Mouse (Mus musculus): ENCODE results near the gene Sdk1. TPM values are rescaled to one million over a fixed set of nuclear protein-coding genes. Genes with fewer than 3 reads are reported as not detected.

Gene Sdk1
- total and polyA plus RNA-seq, 3 experiments: not detected

GRCm38 (mm10) chr5:141824739-141825379 lies 583.6 kb downstream of the Sdk1 start:
- Histone ChIP-seq H3K27me3 (ENCODE audit: control insufficient read depth in 1 of 2, insufficient read depth in 2 of 2, low read length in 2 of 2) (no peaks in the 10 kb centered on the region), H3K9ac (ENCODE audit: control insufficient read depth, low read depth, low read length, poor library complexity, severe bottlenecking) (no peak overlapping the region), H3K4me3 (ENCODE audit: control insufficient read depth in 1 of 2, insufficient read depth in 1 of 2, low read depth in 2 of 2, low read length in 2 of 2) (no peak overlapping the region), H3K9me3 (replicated peaks; ENCODE audit: insufficient read depth, low read length) (no peaks in the 10 kb centered on the region), H3K36me3 (ENCODE audit: control insufficient read depth in 1 of 2, insufficient read depth in 2 of 2, low read length in 2 of 2) (no peaks in the 10 kb centered on the region), H3K79me2 (ENCODE audit: control insufficient read depth, insufficient read depth, low read length, poor library complexity) (no peaks in the 10 kb centered on the region), H3K4me1 (ENCODE audit: control insufficient read depth in 1 of 2, insufficient read depth in 2 of 2, low read length in 2 of 2) (no peaks in the 10 kb centered on the region), H3K27ac (ENCODE audit: control insufficient read depth, low read depth, low read length) (no peak overlapping the region)
- no peak for TF ChIP-seq NRF1 (IDR thresholded peaks at IDR 0.05; ENCODE audit: insufficient read depth, low read depth, low read length, poor library complexity, severe bottlenecking)
- no peak for TF ChIP-seq CHD2 (IDR thresholded peaks at IDR 0.05; ENCODE audit: low read length)
- TF ChIP-seq POLR2AphosphoS5 (IDR thresholded peaks at IDR 0.05; ENCODE audit: borderline replicate concordance, low read depth, low read length): no peak
- TF ChIP-seq USF2 (IDR thresholded peaks at IDR 0.05; ENCODE audit: borderline replicate concordance in 1 of 2, insufficient read depth in 1 of 2, low read depth in 1 of 2, low read length in 2 of 2): no peak
- TF ChIP-seq MYB (IDR thresholded peaks at IDR 0.05; ENCODE audit: low read depth, low read length): no peak
- TF ChIP-seq MAZ (IDR thresholded peaks at IDR 0.05; ENCODE audit: low read depth, low read length): no peak
- TF ChIP-seq SMC3 (IDR thresholded peaks at IDR 0.05; ENCODE audit: low read depth, low read length): no peak
- TF ChIP-seq MEF2A (IDR thresholded peaks at IDR 0.05; ENCODE audit: extremely low read depth, insufficient replicate concordance, low read depth, low read length, poor library complexity, severe bottlenecking): no peak
- no peak for TF ChIP-seq POLR2A (IDR thresholded peaks at IDR 0.05; ENCODE audit: control insufficient read depth in 1 of 2, insufficient read depth in 1 of 2, low read depth in 1 of 2, low read length in 2 of 2, poor library complexity in 1 of 2)
- TF ChIP-seq ZKSCAN1 (IDR thresholded peaks at IDR 0.05; ENCODE audit: low read depth, low read length): no peak
- no peak for TF ChIP-seq ZNF384 (IDR thresholded peaks at IDR 0.05; ENCODE audit: low read depth, low read length)
- no peak for TF ChIP-seq UBTF (IDR thresholded peaks at IDR 0.05; ENCODE audit: borderline replicate concordance, insufficient read depth, low read depth, low read length)
- no peak for TF ChIP-seq KAT2A (conservative IDR thresholded peaks at IDR 0.05; ENCODE audit: low read depth, low read length)
- no peak for TF ChIP-seq CTCF (IDR thresholded peaks at IDR 0.05 in 2 of 3, conservative IDR thresholded peaks at IDR 0.05 in 1 of 3; ENCODE audit: control insufficient read depth in 1 of 3, insufficient read depth in 1 of 3, low read depth in 2 of 3, low read length in 3 of 3, poor library complexity in 1 of 3, severe bottlenecking in 1 of 3)
- no peak for TF ChIP-seq MAFK (IDR thresholded peaks at IDR 0.05; ENCODE audit: borderline replicate concordance, low read depth, low read length)
- TF ChIP-seq SIN3A (IDR thresholded peaks at IDR 0.05; ENCODE audit: low read length): no peak
- no peak for TF ChIP-seq MXI1 (IDR thresholded peaks at IDR 0.05; ENCODE audit: low read depth, low read length)
- DNase-seq (ENCODE audit: low read depth, low spot score): no peak

- TF ChIP-seq POLR2AphosphoS5 (IDR thresholded peaks at IDR 0.05; ENCODE audit: borderline replicate concordance, low read depth, low read length): no peak
- no peak for TF ChIP-seq BHLHE40 (IDR thresholded peaks at IDR 0.05; ENCODE audit: borderline replicate concordance, low read depth, low read length)
- Histone ChIP-seq H3K36me3 (ENCODE audit: control insufficient read depth in 1 of 2, insufficient read depth in 2 of 2, low read length in 2 of 2) (no peaks in the 10 kb centered on the region), H3K9ac (ENCODE audit: control insufficient read depth, low read depth, low read length, poor library complexity, severe bottlenecking) (no peak overlapping the region), H3K4me3 (ENCODE audit: control insufficient read depth in 1 of 2, insufficient read depth in 1 of 2, low read depth in 2 of 2, low read length in 2 of 2) (no peak overlapping the region), H3K79me2 (ENCODE audit: control insufficient read depth, insufficient read depth, low read length, poor library complexity) (no peaks in the 10 kb centered on the region), H3K27ac (ENCODE audit: control insufficient read depth, low read depth, low read length) (no peak overlapping the region), H3K9me3 (replicated peaks; ENCODE audit: insufficient read depth, low read length) (no peaks in the 10 kb centered on the region), H3K27me3 (ENCODE audit: control insufficient read depth in 1 of 2, insufficient read depth in 2 of 2, low read length in 2 of 2) (no peaks in the 10 kb centered on the region), H3K4me1 (ENCODE audit: control insufficient read depth in 1 of 2, insufficient read depth in 2 of 2, low read length in 2 of 2) (no peaks in the 10 kb centered on the region)
- no peak for DNase-seq (ENCODE audit: low read depth, low spot score)
These were observed 594.3 kb downstream of the Sdk1 start for GRCm38 (mm10) chr5:141835566-141835965.

All from MEL (cell line).